8 mouse cellular contexts compared by ENCODE assay signal in genomic region chr19:58558352-58558751, GRCm38 (mm10). TPM values are rescaled to one million over a fixed set of nuclear protein-coding genes. Genes with fewer than 3 reads are reported as not detected.
DNase-seq lines count a peak whose midpoint lies in the region; ATAC-seq lines count a peak whose summit lies in the region.

No protein-coding gene starts in this region.

- no peak overlapping the region for H3K27ac ChIP-seq in heart, embryonic 10.5 days

- H3K9me3 ChIP-seq in heart, embryonic 10.5 days: no peaks in the 10 kb centered on the region

- no peak overlapping the region for H3K4me3 ChIP-seq in heart, embryonic 10.5 days

- peak; percentile 2 to 61 for DNase-seq in heart, adult 18-20 months
- no peak for DNase-seq in heart, embryonic 10.5 days (ENCODE audit: low spot score)
- DNase-seq in urinary bladder, postnatal 25 days (ENCODE audit: low spot score): peak; percentile 31
- DNase-seq in urinary bladder, adult 2 months (ENCODE audit: low spot score): no peak
- DNase-seq in embryo, embryonic 10 days (ENCODE audit: low spot score): peak; percentile 26
- peak; percentile 69 for DNase-seq in layer of hippocampus, adult 9-10 months (ENCODE audit: low spot score)
- DNase-seq in retina, embryonic 14.5 days (ENCODE audit: low spot score): peak; percentile 82

- H3K4me1 ChIP-seq in heart, embryonic 10.5 days: no peaks in the 10 kb centered on the region

- 43% methylated on average over 5 of the region's 5 CpGs for WGBS in heart, embryonic 10.5 days

- H3K27me3 ChIP-seq in heart, embryonic 10.5 days (ENCODE audit: insufficient read depth, poor library complexity, severe bottlenecking): no peaks in the 10 kb centered on the region

- ATAC-seq in erythroblast, adult 5-6 weeks (replicated peaks; ENCODE audit: low FRiP score, poor library complexity, severe bottlenecking): no peak

- H3K36me3 ChIP-seq in heart, embryonic 10.5 days: no peaks in the 10 kb centered on the region

RNA-seq across cellular contexts. Expression of gene Ccdc172, which starts 46.6 kb away (rescaled TPM):
- not detected for total RNA-seq in heart, adult 18-20 months (2021)
- polyA plus RNA-seq in heart, embryonic 10.5 days (2016; fragmentation: Nextera tagmentation; extraction: Ambion mirVana): not detected in 2 replicates
- polyA plus RNA-seq in urinary bladder, adult 2 months (2012; rRNA removed): not detected in 2 replicates
- not detected in 2 replicates for total RNA-seq in erythroblast, adult 5-6 weeks (2015; ENCODE audit: low replicate concordance)
- not detected in 2 replicates for total RNA-seq in erythroblast, adult 5-6 weeks (2017; ENCODE audit: low replicate concordance)

Comparison
In these comparisons a context has a peak if more than half of its experiments do, and no peak if none do; other contexts are left out.
1. DNase-seq: peak in heart, adult 18-20 months (2 of 2), urinary bladder, postnatal 25 days (single experiment), embryo, embryonic 10 days (single experiment), layer of hippocampus, adult 9-10 months (single experiment) and retina, embryonic 14.5 days (single experiment); none in heart, embryonic 10.5 days (single experiment) and urinary bladder, adult 2 months (single experiment).